28 mouse cellular contexts compared by ENCODE assay signal in the genomic region with DNA sequence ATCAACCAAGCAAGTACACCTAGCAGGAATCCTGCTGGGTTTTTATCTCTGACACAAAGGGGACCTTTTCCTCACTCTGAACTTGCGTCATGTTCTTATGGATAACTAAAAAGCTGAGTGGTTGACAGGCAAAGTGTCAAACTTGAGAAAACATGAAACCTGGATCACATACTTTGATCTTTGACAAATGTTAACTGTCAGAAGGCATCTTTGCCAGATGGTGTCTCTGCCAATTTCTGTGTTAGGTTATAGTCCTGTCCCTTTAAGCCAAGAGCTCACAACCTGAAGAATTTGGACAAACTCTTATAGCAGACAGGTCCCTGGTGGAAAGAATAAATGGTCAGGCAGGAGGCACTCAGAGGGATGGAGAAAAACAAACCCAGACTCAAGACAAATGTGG.
"Had no signal": no experiment of that assay in that cellular context is flagged by ENCODE, and none has a peak within 500 bp of the region (broad histone marks: within the 10 kb centered on the region; RNA-seq: fewer than 3 reads in every experiment).

No protein-coding gene starts in this region.

- DNase-seq: cerebellum, adult 18-20 months; cerebellum, adult 2 months; cerebellum, adult 8-10 months; cerebellum, adult 9-10 months; cerebellum, adult 9-11 months; cerebellum, postnatal 10 days; cerebellum, postnatal 14 days; cerebellum, postnatal 25 days; cerebellum, postnatal 36 days; embryo, embryonic 11 days; forebrain, postnatal 0 days; gastrocnemius, adult 2 months; gastrocnemius, postnatal 10 days; gastrocnemius, postnatal 14 days; gastrocnemius, postnatal 25 days; gastrocnemius, postnatal 36 days; heart, adult 11 months had no signal

- H3K27me3 ChIP-seq: embryonic facial prominence, embryonic 12.5 days; embryonic facial prominence, embryonic 13.5 days; embryonic facial prominence, embryonic 15.5 days; forebrain, embryonic 12.5 days; forebrain, embryonic 13.5 days; forebrain, embryonic 15.5 days had no signal

- H3K4me2 ChIP-seq: embryonic facial prominence, embryonic 12.5 days; embryonic facial prominence, embryonic 13.5 days; embryonic facial prominence, embryonic 15.5 days; forebrain, embryonic 12.5 days; forebrain, embryonic 13.5 days; forebrain, embryonic 15.5 days had no signal

- ATAC-seq: forebrain, embryonic 13.5 days; forebrain, embryonic 14.5 days; forebrain, embryonic 15.5 days; forebrain, embryonic 16.5 days; forebrain, postnatal 0 days had no signal

- H3K36me3 ChIP-seq: embryonic facial prominence, embryonic 10.5 days; embryonic facial prominence, embryonic 12.5 days; embryonic facial prominence, embryonic 13.5 days; embryonic facial prominence, embryonic 15.5 days; forebrain, embryonic 10.5 days; forebrain, embryonic 12.5 days; forebrain, embryonic 15.5 days had no signal

- H3K9ac ChIP-seq: embryonic facial prominence, embryonic 12.5 days; embryonic facial prominence, embryonic 13.5 days; embryonic facial prominence, embryonic 15.5 days; forebrain, embryonic 12.5 days; forebrain, embryonic 13.5 days; forebrain, embryonic 15.5 days; forebrain, postnatal 0 days had no signal

- H3K27ac ChIP-seq: embryonic facial prominence, embryonic 10.5 days; embryonic facial prominence, embryonic 12.5 days; embryonic facial prominence, embryonic 13.5 days; embryonic facial prominence, embryonic 15.5 days; forebrain, embryonic 10.5 days; forebrain, embryonic 12.5 days; forebrain, embryonic 13.5 days; forebrain, embryonic 15.5 days; gastrocnemius, adult 2 months had no signal

- H3K9me3 ChIP-seq: forebrain, embryonic 12.5 days had no signal

- H3K4me3 ChIP-seq: embryonic facial prominence, embryonic 10.5 days; embryonic facial prominence, embryonic 12.5 days; embryonic facial prominence, embryonic 13.5 days; embryonic facial prominence, embryonic 15.5 days; erythroblast, embryonic 14.5 days; forebrain, embryonic 10.5 days; forebrain, embryonic 12.5 days; forebrain, embryonic 13.5 days; forebrain, embryonic 15.5 days; gastrocnemius, adult 2 months had no signal
